Comparison of ENCODE assay signal across 10 mouse cellular contexts in genomic region chr4:40877528-40877927, GRCm38 (mm10). TPM values are rescaled to one million over a fixed set of nuclear protein-coding genes. Genes with fewer than 3 reads are reported as not detected.
DNase-seq lines count a peak whose midpoint lies in the region; ATAC-seq and TF ChIP-seq lines count a peak whose summit lies in the region.
"Had no signal": no experiment of that assay in that cellular context is flagged by ENCODE, and none has a peak within 500 bp of the region (broad histone marks: within the 10 kb centered on the region; RNA-seq: fewer than 3 reads in every experiment).

No protein-coding gene starts in this region.

- 74% methylated on average over 5 of the region's 5 CpGs for WGBS in kidney, embryonic 14.5 days
- 81% methylated on average over 5 of the region's 5 CpGs for WGBS in embryonic facial prominence, embryonic 12.5 days
- 51% methylated on average over 5 of the region's 5 CpGs for WGBS in liver, embryonic 11.5 days

- H3K4me2 ChIP-seq in kidney, embryonic 14.5 days (replicated peaks; ENCODE audit: low read depth, low read length) = no peak overlapping the region
- H3K4me2 ChIP-seq in embryonic facial prominence, embryonic 12.5 days (replicated peaks) = no peak overlapping the region; the same call in 1 of the 2 replicates
- H3K4me2 ChIP-seq in liver, embryonic 11.5 days = peak overlapping the region; percentile 36
- H3K4me2 ChIP-seq: midbrain, embryonic 12.5 days had no signal

- H3K27me3 ChIP-seq in kidney, embryonic 14.5 days (ENCODE audit: control insufficient read depth, insufficient read depth, low read length) = no peaks in the 10 kb centered on the region
- no peaks in the 10 kb centered on the region for H3K27me3 ChIP-seq in ES-Bruce4 (ENCODE audit: control insufficient read depth, insufficient read depth, low read length, poor library complexity, severe bottlenecking)
- H3K27me3 ChIP-seq in embryonic facial prominence, embryonic 12.5 days = no peaks in the 10 kb centered on the region
- H3K27me3 ChIP-seq in liver, embryonic 11.5 days (replicated peaks; ENCODE audit: control insufficient read depth, insufficient read depth, low read length) = no peaks in the 10 kb centered on the region
- H3K27me3 ChIP-seq: midbrain, embryonic 12.5 days had no signal

- H3K9ac ChIP-seq in kidney, embryonic 14.5 days (ENCODE audit: low read depth, low read length) = no peak overlapping the region
- no peak overlapping the region for H3K9ac ChIP-seq in ES-Bruce4 (ENCODE audit: low read depth, poor library complexity, severe bottlenecking)
- H3K9ac ChIP-seq in embryonic facial prominence, embryonic 12.5 days = no peak overlapping the region
- peak overlapping the region; percentile 28; the same call in 1 of the 2 replicates for H3K9ac ChIP-seq in liver, embryonic 11.5 days (ENCODE audit: low read depth, low read length)
- H3K9ac ChIP-seq: midbrain, embryonic 12.5 days had no signal

- H3K27ac ChIP-seq in kidney, embryonic 14.5 days (ENCODE audit: low read depth, low read length) = 0 out of 2 replicates have a peak overlapping the region, but pooled peaks have one; percentile 9
- no peak overlapping the region for H3K27ac ChIP-seq in ES-Bruce4 (ENCODE audit: insufficient read depth, low read length)
- H3K27ac ChIP-seq in embryonic facial prominence, embryonic 12.5 days = 0 out of 2 replicates have a peak overlapping the region, but pooled peaks have one; percentile 69
- H3K27ac ChIP-seq in liver, embryonic 11.5 days (ENCODE audit: low read depth, low read length) = 0 out of 2 replicates have a peak overlapping the region, but pooled peaks have one; percentile 14
- H3K27ac ChIP-seq: left cerebral cortex, adult 2 months; midbrain, embryonic 12.5 days had no signal

- TF ChIP-seq POLR2A in ES-Bruce4 (IDR thresholded peaks at IDR 0.05; ENCODE audit: insufficient read depth, low read length) = no peak

- no peak for ATAC-seq in kidney, embryonic 14.5 days (ENCODE audit: low FRiP score, low TSS enrichment)
- ATAC-seq in embryonic facial prominence, embryonic 12.5 days (ENCODE audit: insufficient number of reproducible peaks, insufficient read depth, low FRiP score, low TSS enrichment) = no peak
- ATAC-seq in liver, embryonic 11.5 days (replicated peaks; ENCODE audit: low FRiP score) = no peak

- no peak overlapping the region for H3K4me3 ChIP-seq in kidney, embryonic 14.5 days (ENCODE audit: low read length)
- H3K4me3 ChIP-seq in ES-Bruce4 (ENCODE audit: low read depth, low read length) = peak overlapping the region; percentile 53; the same call in 1 of the 2 replicates
- H3K4me3 ChIP-seq in embryonic facial prominence, embryonic 12.5 days = no peak overlapping the region
- no peak overlapping the region for H3K4me3 ChIP-seq in liver, embryonic 11.5 days (ENCODE audit: low read depth, low read length)
- H3K4me3 ChIP-seq: left cerebral cortex, adult 2 months; midbrain, embryonic 12.5 days had no signal

- H3K36me3 ChIP-seq in kidney, embryonic 14.5 days (ENCODE audit: control insufficient read depth, insufficient read depth, low read length) = no peaks in the 10 kb centered on the region
- H3K36me3 ChIP-seq in ES-Bruce4 (ENCODE audit: control insufficient read depth, insufficient read depth, low read length, poor library complexity, severe bottlenecking) = no peaks in the 10 kb centered on the region
- H3K36me3 ChIP-seq in embryonic facial prominence, embryonic 12.5 days = no peaks in the 10 kb centered on the region
- no peaks in the 10 kb centered on the region for H3K36me3 ChIP-seq in liver, embryonic 11.5 days (ENCODE audit: control insufficient read depth, insufficient read depth, low read length)
- H3K36me3 ChIP-seq: midbrain, embryonic 12.5 days had no signal

- no peak for DNase-seq in kidney, postnatal 36 days
- DNase-seq in liver, embryonic 11.5 days (ENCODE audit: low spot score) = no peak
- no peak for DNase-seq in embryo, embryonic 10 days (ENCODE audit: low spot score)
- no peak for DNase-seq in gastrocnemius, postnatal 4 days (ENCODE audit: low spot score in 2 of 2)

- H3K4me1 ChIP-seq in kidney, embryonic 14.5 days (ENCODE audit: control insufficient read depth, insufficient read depth, low read length) = peaks cover 27% of the 10 kb centered on the region
- no peaks in the 10 kb centered on the region for H3K4me1 ChIP-seq in ES-Bruce4 (ENCODE audit: control insufficient read depth, insufficient read depth, low read length)
- H3K4me1 ChIP-seq in embryonic facial prominence, embryonic 12.5 days = peaks cover 27% of the 10 kb centered on the region
- peaks cover 33% of the 10 kb centered on the region for H3K4me1 ChIP-seq in liver, embryonic 11.5 days (replicated peaks; ENCODE audit: control insufficient read depth, insufficient read depth, low read length)
- H3K4me1 ChIP-seq: midbrain, embryonic 12.5 days had no signal

- no peaks in the 10 kb centered on the region for H3K9me3 ChIP-seq in kidney, embryonic 14.5 days (ENCODE audit: control insufficient read depth, low read length)
- no peaks in the 10 kb centered on the region for H3K9me3 ChIP-seq in ES-Bruce4 (replicated peaks; ENCODE audit: control insufficient read depth, insufficient read depth, low read length, poor library complexity, severe bottlenecking)
- H3K9me3 ChIP-seq in embryonic facial prominence, embryonic 12.5 days = no peaks in the 10 kb centered on the region
- H3K9me3 ChIP-seq in liver, embryonic 11.5 days (ENCODE audit: control insufficient read depth, low read length) = no peaks in the 10 kb centered on the region
- H3K9me3 ChIP-seq: midbrain, embryonic 12.5 days had no signal

- no peak for TF ChIP-seq EP300 in ES-Bruce4 (IDR thresholded peaks at IDR 0.05; ENCODE audit: insufficient read depth, low read depth, low read length)

- no peak for TF ChIP-seq CTCF in ES-Bruce4 (IDR thresholded peaks at IDR 0.05; ENCODE audit: low read depth, low read length)

RNA-seq across cellular contexts. Expression of gene B4galt1, which starts 23.7 kb away (rescaled TPM):
- 36.0 and 45.8 TPM in 2 replicates for polyA plus RNA-seq in kidney, embryonic 14.5 days (2014; fragmentation: Nextera tagmentation; extraction: Ambion mirVana)
- polyA plus RNA-seq in ES-Bruce4 (2011; ENCODE audit: insufficient read depth, insufficient read length, low read depth, missing spikeins) = 40.0 and 40.7 TPM in 2 replicates
- polyA plus RNA-seq in embryonic facial prominence, embryonic 12.5 days (2016; fragmentation: Nextera tagmentation; extraction: Ambion mirVana) = 34.4 and 37.9 TPM in 2 replicates
- 49.0 and 50.4 TPM in 2 replicates for polyA plus RNA-seq in liver, embryonic 11.5 days (2014; fragmentation: Nextera tagmentation; extraction: Ambion mirVana)
- total RNA-seq in gastrocnemius, postnatal 4 days (2021) = 10 to 100 TPM; 89.0 to 91.4 TPM

RNA-seq across cellular contexts. Expression of gene Spink4, which starts 42.3 kb away (rescaled TPM):
- polyA plus RNA-seq in kidney, embryonic 14.5 days (2014; fragmentation: Nextera tagmentation; extraction: Ambion mirVana) = not detected in 2 replicates
- not detected in 2 replicates for polyA plus RNA-seq in ES-Bruce4 (2011; ENCODE audit: insufficient read depth, insufficient read length, low read depth, missing spikeins)
- polyA plus RNA-seq in embryonic facial prominence, embryonic 12.5 days (2016; fragmentation: Nextera tagmentation; extraction: Ambion mirVana) = not detected in 2 replicates
- not detected in 2 replicates for polyA plus RNA-seq in liver, embryonic 11.5 days (2014; fragmentation: Nextera tagmentation; extraction: Ambion mirVana)
- not detected for total RNA-seq in gastrocnemius, postnatal 4 days (2021)
- total RNA-seq: granulocyte monocyte progenitor cell, adult 5-6 weeks; left cerebral cortex, adult 2 months had no signal
- polyA plus RNA-seq: midbrain, embryonic 12.5 days had no signal
